Mouse (Mus musculus) bone marrow macrophage, adult 2 months (primary cell): ENCODE results near the gene Sema3a.

ENCODE experiments used
- CTCF ChIP-seq: IDR thresholded peaks from 2 replicates; pipeline ENCODE4 v1.5.1; 2012; ENCODE audit warnings: low read depth, mild to moderate bottlenecking, low read length, moderate library complexity
- POLR2A ChIP-seq: IDR thresholded peaks from 2 replicates; pipeline ENCODE4 v1.6.1; 2012; ENCODE audit warnings: mild to moderate bottlenecking, low read depth, low read length, borderline replicate concordance

DNA sequence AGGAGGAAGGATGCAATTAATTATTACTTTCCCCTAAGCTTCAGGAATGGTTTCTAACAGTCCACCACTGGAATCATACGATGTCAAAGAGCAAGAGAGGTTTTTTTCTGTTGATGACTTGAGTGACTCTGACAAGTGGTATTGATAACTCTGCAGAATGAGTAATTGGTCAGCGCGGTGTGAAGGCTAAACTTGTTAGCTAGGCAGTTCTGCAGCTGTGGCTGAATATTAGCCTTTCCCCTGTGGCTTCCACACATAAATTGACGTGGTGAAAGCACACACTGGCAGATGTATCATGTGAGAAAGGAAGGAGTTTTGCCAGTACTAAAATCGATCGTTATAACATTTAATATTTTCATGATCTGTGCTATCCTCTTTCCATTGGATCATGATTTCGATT lies 497.4 kb downstream of the Sema3a start:
- TF ChIP-seq POLR2A (no peak), CTCF (no peak)
